Mouse (Mus musculus) embryonic facial prominence, embryonic 11.5 days (tissue): Measurements from ENCODE around the gene Cald1. TPM values are rescaled to one million over a fixed set of nuclear protein-coding genes. Genes with fewer than 3 reads are reported as not detected.

Source experiments
- ATAC-seq: fragments of 200-750 bp; cut with Nextera tagmentation; replicated peaks from 2 replicates; pipeline ENCODE4 v1.8.0; 2017; ENCODE audit warnings: low read depth; ENCODE audit not compliant: insufficient number of reproducible peaks, low FRiP score, low TSS enrichment
- DNase-seq: peaks from one replicate; pipeline ENCODE4 v3.0.0-alpha.2; 2015; ENCODE audit warnings: low spot score
- H3K27ac ChIP-seq: fragments of 300-500 bp; sonication (generic); replicated peaks from 2 replicates; pipeline ENCODE4 v1.5.1; 2014; ENCODE audit warnings: mild to moderate bottlenecking, low read depth, low read length, control low read depth
- H3K27me3 ChIP-seq: fragments of 300-500 bp; sonication (generic); 2 replicates; pipeline ENCODE4 v1.6.1; 2014; ENCODE audit warnings: mild to moderate bottlenecking, low read length, moderate library complexity, mixed read lengths; ENCODE audit not compliant: control insufficient read depth, insufficient read depth
- H3K36me3 ChIP-seq: fragments of 300-500 bp; sonication (generic); replicated peaks from 2 replicates; pipeline ENCODE4 v1.6.1; 2014; ENCODE audit warnings: low read depth, mild to moderate bottlenecking, low read length, moderate library complexity, mixed read lengths; ENCODE audit not compliant: control insufficient read depth, insufficient read depth
- H3K4me1 ChIP-seq: fragments of 300-500 bp; sonication (generic); 2 replicates; pipeline ENCODE4 v1.6.1; 2014; ENCODE audit warnings: low read length, mixed read lengths; ENCODE audit not compliant: control insufficient read depth, insufficient read depth
- H3K4me2 ChIP-seq: fragments of 300-500 bp; sonication (generic); 2 replicates; pipeline ENCODE4 v1.6.1; 2014; ENCODE audit warnings: low read depth, mild to moderate bottlenecking, control low read depth, low read length, moderate library complexity
- H3K4me3 ChIP-seq: fragments of 300-500 bp; sonication (generic); 2 replicates; pipeline ENCODE4 v1.5.1; 2014; ENCODE audit warnings: low read depth, low read length, control low read depth
- H3K9ac ChIP-seq: fragments of 300-500 bp; sonication (generic); replicated peaks from 2 replicates; pipeline ENCODE4 v1.6.1; 2014; ENCODE audit warnings: mild to moderate bottlenecking, control low read depth, low read length
- H3K9me3 ChIP-seq: fragments of 300-500 bp; sonication (generic); replicated peaks from 2 replicates; pipeline ENCODE4 v1.6.1; 2016; ENCODE audit warnings: mild to moderate bottlenecking, low read length, inconsistent platforms, mixed read lengths; ENCODE audit not compliant: control insufficient read depth
- WGBS: fragments of 180-500 bp; shearing (Covaris S2); extraction: QIAGEN DNeasy Blood & Tissue Kit; methylation state at CpG from one replicate; pipeline ENCODE4 v1.1.7; 2014; 5-methylcytosine and 5-hydroxymethylcytosine counted together
- polyA plus RNA-seq: library from polyadenylated mRNA; unstranded; fragments of >200 nt; fragmentation: Nextera tagmentation; extraction: Ambion mirVana; gene quantifications from 2 replicates; pipeline ENCODE4 v1.2.1, GENCODE M21; 2014

Cald1 gene
- polyA plus RNA-seq, 1 experiment from 2014 or later = 283 TPM

GRCm38 (mm10) chr6:34716888-34717635, 118.8 kb downstream of the Cald1 start:
- peak; percentile 33 for DNase-seq
- Histone ChIP-seq H3K27ac (no peak overlapping the region), H3K4me1 (peaks cover 6% of the 10 kb centered on the region; the same call in 1 of the 2 replicates), H3K9me3 (no peaks in the 10 kb centered on the region), H3K27me3 (no peaks in the 10 kb centered on the region), H3K9ac (no peak overlapping the region), H3K36me3 (no peaks in the 10 kb centered on the region), H3K4me2 (no peak overlapping the region), H3K4me3 (no peak overlapping the region)
- 27% methylated on average over 3 of the region's 3 CpGs for WGBS
- ATAC-seq = no peak; the same call in 1 of the 2 replicates

GRCm38 (mm10) chr6:34717651-34718050, 119.4 kb downstream of the Cald1 start:
- H3K27me3 ChIP-seq = no peaks in the 10 kb centered on the region
- ATAC-seq = no peak
- no peaks in the 10 kb centered on the region for H3K9me3 ChIP-seq
- H3K4me1 ChIP-seq = peaks cover 6% of the 10 kb centered on the region; the same call in 1 of the 2 replicates
- no peak overlapping the region for H3K27ac ChIP-seq
- H3K4me3 ChIP-seq = no peak overlapping the region
- no peak overlapping the region for H3K9ac ChIP-seq
- 64% methylated on average over 4 of the region's 4 CpGs for WGBS
- DNase-seq = no peak
- H3K36me3 ChIP-seq = no peaks in the 10 kb centered on the region
- no peak overlapping the region for H3K4me2 ChIP-seq

GRCm38 (mm10) chr6:34719141-34719680, 120.9 kb downstream of the Cald1 start:
- no peak for DNase-seq
- Histone ChIP-seq H3K36me3 (no peaks in the 10 kb centered on the region), H3K4me1 (peaks cover 6% of the 10 kb centered on the region; the same call in 1 of the 2 replicates), H3K9ac (no peak overlapping the region), H3K27me3 (no peaks in the 10 kb centered on the region), H3K4me2 (no peak overlapping the region), H3K9me3 (no peaks in the 10 kb centered on the region), H3K27ac (no peak overlapping the region), H3K4me3 (no peak overlapping the region)
- 61% methylated on average over 6 of the region's 6 CpGs for WGBS
- ATAC-seq = no peak

- Histone ChIP-seq H3K4me1 (peaks cover 6% of the 10 kb centered on the region; the same call in 1 of the 2 replicates), H3K9ac (no peak overlapping the region)
- 47% methylated on average over 4 of the region's 4 CpGs for WGBS
These were observed 122.1 kb downstream of the Cald1 start for GRCm38 (mm10) chr6:34720447-34720846.

GRCm38 (mm10) chr6:34721740-34722139, 123.4 kb downstream of the Cald1 start:
- Histone ChIP-seq H3K27me3 (no peaks in the 10 kb centered on the region), H3K9me3 (no peaks in the 10 kb centered on the region), H3K36me3 (no peaks in the 10 kb centered on the region), H3K4me2 (no peak overlapping the region), H3K27ac (no peak overlapping the region), H3K4me1 (peaks cover 6% of the 10 kb centered on the region; the same call in 1 of the 2 replicates), H3K9ac (no peak overlapping the region), H3K4me3 (no peak overlapping the region)
- no peak for DNase-seq
- 67% methylated on average over 6 of the region's 6 CpGs for WGBS
- ATAC-seq = no peak

More at GRCm38 (mm10) chr6:34720447-34720846, 122.1 kb downstream of the Cald1 start:
- no peak overlapping the region for H3K4me3 ChIP-seq
- no peak for DNase-seq
- no peak for ATAC-seq
- no peak overlapping the region for H3K27ac ChIP-seq
- no peaks in the 10 kb centered on the region for H3K9me3 ChIP-seq
- no peaks in the 10 kb centered on the region for H3K27me3 ChIP-seq
- H3K36me3 ChIP-seq = no peaks in the 10 kb centered on the region
- no peak overlapping the region for H3K4me2 ChIP-seq

GRCm38 (mm10) chr6:34722660-34723059, 124.4 kb downstream of the Cald1 start:
- no peak overlapping the region for H3K27ac ChIP-seq
- no peaks in the 10 kb centered on the region for H3K27me3 ChIP-seq
- no peak overlapping the region for H3K4me3 ChIP-seq
- no peaks in the 10 kb centered on the region for H3K9me3 ChIP-seq
- ATAC-seq (no peak), DNase-seq (peak; percentile 41)
- WGBS = 69% methylated on average over 7 of the region's 7 CpGs
- H3K9ac ChIP-seq = no peak overlapping the region
- H3K36me3 ChIP-seq = no peaks in the 10 kb centered on the region
- H3K4me2 ChIP-seq = no peak overlapping the region
- H3K4me1 ChIP-seq = peaks cover 6% of the 10 kb centered on the region; the same call in 1 of the 2 replicates

GRCm38 (mm10) chr6:34723250-34723904, 125.1 kb downstream of the Cald1 start:
- 93% methylated on average over 10 of the region's 10 CpGs for WGBS
- ATAC-seq (no peak), DNase-seq (no peak)
- H3K4me3 ChIP-seq = no peak overlapping the region
- no peak overlapping the region for H3K4me2 ChIP-seq
- H3K27me3 ChIP-seq = no peaks in the 10 kb centered on the region
- no peaks in the 10 kb centered on the region for H3K9me3 ChIP-seq
- no peaks in the 10 kb centered on the region for H3K36me3 ChIP-seq
- no peak overlapping the region for H3K27ac ChIP-seq
- H3K4me1 ChIP-seq = peaks cover 6% of the 10 kb centered on the region; the same call in 1 of the 2 replicates
- no peak overlapping the region for H3K9ac ChIP-seq

- no peak overlapping the region for H3K4me2 ChIP-seq
- H3K4me3 ChIP-seq = no peak overlapping the region
- no peaks in the 10 kb centered on the region for H3K36me3 ChIP-seq
- no peaks in the 10 kb centered on the region; the same call in 1 of the 2 replicates for H3K4me1 ChIP-seq
- no peak overlapping the region for H3K9ac ChIP-seq
- no peaks in the 10 kb centered on the region for H3K27me3 ChIP-seq
- DNase-seq (no peak), ATAC-seq (no peak)
- H3K9me3 ChIP-seq = no peaks in the 10 kb centered on the region
- no peak overlapping the region for H3K27ac ChIP-seq
- WGBS = 72% methylated on average over 1 of the region's 1 CpGs
These were observed 127.4 kb downstream of the Cald1 start for GRCm38 (mm10) chr6:34725660-34726059.
